Mouse (Mus musculus) liver (tissue): ENCODE results near the gene Pdcd5.

Source experiments
- DNase-seq: peaks from one replicate; pipeline ENCODE4 v3.0.0-alpha.2; 2020; ENCODE audit warnings: mixed read lengths

Pdcd5 gene

DNA sequence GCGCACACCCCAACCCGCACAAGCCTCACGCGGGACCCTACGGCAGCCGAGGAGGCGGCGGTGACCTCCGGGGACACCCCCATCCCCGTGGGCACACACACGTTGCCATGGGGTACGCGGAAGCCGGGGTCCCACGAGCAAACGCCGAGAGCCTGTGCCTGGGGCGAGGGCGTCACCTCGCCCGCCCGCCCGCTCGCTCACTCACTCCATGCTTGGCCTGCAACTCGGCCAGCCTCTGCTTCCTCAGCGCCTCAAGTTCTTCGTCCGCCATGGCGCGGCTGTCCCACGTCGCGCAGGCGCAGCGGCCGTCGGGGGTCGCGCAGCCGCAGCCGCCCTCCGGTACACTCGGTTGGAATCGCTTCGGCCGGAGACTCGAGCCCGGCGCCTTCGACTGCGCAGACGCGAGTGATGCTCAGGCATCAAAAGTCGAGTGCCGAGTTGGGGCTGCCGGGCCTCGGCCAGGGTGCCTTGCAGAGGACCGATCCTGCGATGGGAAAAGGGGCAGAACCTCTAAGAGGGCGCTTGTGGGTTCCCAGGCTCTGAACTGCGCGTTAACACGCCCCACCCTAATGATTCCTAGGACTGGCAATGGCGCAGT lies at the start of gene Pdcd5:
TSS of gene Pdcd5 (minus strand) at position 421 of the 598 bp plus-strand sequence.
- peak; percentile 94 for DNase-seq

DNA sequence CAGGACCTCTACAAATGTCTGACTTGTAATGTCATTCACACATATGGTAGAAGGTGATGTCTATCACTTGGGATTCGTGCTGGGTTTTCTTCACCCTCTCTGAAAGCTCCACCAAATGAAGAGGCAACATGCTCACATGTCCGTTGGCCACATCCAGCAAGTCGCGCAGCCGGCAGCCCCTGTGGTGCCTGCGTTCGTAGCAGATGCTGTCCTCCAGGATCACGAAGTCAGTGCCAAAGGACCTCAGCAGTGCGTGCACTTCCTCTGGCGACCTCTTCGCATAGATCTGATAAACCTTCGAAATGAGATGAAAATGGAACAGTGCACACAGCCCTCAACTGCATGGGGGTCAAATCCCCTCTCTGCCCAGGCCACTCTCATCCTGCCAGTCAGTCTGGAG lies 45.3 kb upstream of the Pdcd5 start:
- no peak for DNase-seq

DNA sequence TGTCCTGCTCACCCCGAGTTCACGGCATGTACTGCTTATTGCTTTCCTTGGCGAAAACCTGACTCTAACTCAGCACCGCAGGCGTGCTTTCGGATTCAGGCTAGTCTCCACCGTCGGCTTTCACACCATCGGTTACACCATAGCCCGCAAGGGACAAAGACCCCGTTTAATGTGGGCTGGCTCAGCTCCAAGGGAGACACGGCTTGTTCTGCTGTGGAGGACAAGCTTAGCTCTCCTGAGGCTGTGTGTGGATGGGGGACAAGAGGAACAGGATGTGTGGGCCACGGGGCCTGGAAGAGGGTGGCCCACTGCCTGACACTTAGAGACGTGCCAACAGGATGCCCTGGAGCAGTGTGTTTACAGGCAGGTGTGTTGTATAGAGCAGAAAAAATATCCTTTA lies 44.8 kb upstream of the Pdcd5 start:
- no peak for DNase-seq

DNA sequence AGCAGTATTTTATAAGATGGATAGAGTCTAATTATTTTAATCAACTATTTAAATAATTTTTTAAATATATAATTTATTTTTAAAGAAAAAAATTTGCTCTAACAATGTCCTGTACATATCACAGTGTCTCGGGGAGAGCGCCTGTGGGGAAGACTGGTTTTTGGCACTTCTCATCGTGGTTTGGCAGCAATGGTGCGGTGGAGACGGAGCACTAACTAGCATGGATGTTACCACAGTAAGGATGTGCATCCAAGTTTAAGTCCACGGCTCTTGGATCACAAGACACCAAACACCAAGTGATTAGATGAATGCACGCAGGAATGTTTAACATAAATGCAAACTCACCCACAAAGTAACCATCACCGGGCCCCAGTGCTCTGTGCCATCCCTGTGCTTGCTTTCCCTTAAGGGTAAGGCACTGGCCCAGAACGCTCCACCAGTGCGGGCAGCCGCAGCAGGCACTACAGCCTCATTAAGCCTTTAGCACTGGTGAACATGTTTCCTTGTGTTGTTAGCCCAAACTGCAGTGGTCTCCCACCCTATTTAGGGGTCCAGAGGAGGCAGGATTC lies 41.5 kb upstream of the Pdcd5 start:
- DNase-seq = no peak

DNA sequence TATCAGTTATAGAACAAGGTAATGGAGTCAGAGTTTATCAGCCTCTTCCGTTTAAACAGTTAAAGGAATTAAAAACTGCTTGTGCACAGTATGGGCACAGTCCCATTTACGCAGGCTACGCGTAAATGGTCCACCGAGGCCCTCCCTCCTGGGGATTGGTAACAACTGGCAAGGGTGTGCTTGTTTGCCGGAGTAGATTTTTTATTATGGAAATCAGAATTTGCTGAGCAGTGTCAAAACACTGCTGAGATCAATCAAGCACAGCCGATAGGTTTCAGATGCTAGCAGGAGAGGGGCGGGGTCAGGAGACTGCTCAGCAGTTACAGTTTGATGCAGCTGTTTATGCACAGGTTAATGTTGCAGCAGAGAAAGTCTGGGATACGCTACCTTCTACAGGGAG lies 41.0 kb upstream of the Pdcd5 start:
- no peak for DNase-seq

DNA sequence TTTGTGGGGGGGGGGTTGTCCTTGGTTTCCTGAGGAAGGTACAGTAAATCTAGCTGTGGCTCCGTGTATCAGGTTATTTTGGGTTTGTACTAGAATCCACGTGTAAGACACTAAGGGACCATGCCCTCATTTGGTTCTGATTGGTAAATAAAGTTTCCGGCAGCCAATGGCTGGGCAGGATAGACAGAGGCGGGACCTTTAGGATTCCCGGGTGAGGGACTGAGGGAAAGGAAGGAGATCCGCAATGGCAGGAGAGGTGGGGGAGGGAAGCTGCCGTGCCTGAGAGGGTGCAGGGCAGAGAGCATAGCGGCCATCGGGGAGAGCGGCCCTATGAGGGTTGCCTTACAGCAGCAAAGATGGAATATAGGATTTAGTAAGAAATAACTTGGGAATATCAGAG lies 39.9 kb upstream of the Pdcd5 start:
- peak; percentile 13 for DNase-seq

DNA sequence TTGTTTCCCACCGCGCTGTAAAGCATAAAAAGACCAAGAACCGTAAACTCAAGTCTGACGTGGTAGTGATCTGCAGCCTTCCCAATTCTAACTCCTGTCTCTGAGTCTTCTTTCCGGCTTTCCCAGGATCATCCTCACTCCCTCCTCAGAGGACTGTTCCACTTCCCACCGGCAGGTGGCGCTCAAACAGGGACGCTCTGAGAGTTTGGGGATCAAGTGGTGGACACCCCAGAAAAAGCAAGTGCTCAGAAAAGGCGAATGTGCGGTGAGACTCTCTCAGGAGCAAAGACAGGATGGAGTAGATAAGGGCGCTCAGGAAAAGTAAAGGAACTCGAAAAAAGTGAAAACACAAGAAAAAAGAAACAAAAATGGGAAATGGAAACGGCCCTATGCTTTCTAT lies 39.4 kb upstream of the Pdcd5 start:
- DNase-seq = peak; percentile 59

DNA sequence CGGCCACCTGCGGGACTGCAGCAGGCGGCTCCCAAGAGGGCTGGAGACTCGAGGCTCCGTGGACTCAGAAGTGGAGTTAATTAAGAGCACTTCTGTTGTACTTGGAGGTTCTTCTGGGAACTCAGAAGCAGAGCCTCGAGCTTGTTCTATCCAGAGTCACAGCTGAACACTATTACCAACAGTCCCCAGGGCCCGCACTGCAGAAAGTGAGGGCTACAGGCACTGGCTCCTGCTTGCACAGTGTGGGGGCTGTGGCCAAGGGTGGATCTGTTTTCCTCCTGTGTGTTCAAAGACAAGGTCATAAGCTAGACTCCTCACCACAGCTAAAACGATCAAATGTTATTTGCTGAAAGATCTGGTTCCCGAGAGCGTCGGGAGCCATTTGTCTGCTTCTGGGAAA lies 38.9 kb upstream of the Pdcd5 start:
- no peak for DNase-seq

DNA sequence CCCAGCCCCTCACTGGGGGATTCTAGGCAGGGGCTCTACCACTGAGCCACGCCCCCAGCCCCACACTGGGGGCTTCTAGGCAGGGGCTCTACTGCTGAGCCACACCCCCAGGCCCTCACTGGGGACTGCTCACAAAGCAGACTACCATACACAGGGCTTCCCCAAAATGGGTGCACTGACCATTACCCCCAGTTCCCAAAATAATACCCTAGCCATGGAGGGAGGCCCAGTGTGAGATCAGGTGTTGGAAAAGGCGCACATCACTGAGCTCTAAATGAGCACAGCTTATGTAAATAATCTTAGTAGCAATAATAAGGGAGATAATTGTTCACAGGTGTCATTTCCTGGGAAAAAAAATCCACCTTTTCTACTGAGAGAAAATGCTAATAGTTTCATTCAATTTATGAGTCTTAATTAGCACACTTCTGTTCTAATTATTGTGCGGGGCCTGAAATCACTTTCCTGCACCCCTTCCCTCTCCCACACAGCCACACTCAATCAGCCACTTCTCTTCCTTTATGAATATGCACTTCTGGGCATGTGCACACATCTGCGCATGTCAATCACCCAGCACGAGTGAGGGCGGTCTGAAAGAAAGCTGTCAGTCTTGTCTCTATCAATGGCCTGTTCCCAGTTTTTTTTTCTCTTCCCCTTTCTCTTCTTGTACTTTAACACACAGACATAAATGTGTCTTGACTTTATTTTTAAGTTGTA lies 36.2 kb upstream of the Pdcd5 start:
- DNase-seq = no peak

DNA sequence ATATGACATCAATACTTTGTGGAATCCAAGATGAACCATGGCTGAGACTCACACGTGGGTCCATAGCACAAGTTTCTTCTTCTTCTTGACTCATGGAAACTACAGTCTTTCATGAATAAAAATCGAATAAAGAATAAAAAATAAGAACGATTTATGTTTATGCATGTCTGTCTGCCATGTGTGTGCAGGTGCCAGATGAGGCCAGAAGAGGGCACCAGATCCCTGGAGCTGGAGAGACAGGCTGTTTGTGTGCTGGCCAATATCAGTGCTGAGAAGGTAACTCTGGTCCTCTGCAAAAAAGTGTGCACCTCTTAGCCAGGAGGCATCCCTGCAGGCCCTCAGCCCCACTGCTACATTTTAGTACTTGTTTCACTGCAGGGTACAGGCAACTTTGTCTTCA lies 34.2 kb upstream of the Pdcd5 start:
- no peak for DNase-seq

DNA sequence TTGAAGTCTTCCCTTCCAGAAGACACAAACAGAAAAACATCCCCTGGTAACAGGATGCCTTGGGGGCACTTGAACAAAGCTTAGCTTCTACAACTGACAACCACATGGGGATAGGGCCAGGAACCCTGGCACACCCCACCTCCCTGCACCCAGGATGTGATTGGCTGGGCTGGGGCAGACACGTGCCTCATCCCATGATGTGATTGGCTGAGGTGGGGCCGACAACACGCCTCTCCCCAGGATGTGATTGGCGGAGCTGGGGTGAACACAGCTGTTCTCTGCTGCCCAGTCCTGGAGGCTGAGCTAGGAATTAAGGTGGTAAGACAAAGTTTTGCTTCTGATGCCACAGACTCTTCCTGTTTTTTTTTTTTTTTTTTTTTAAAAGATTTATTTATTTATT lies 31.7 kb upstream of the Pdcd5 start:
- DNase-seq = no peak

DNA sequence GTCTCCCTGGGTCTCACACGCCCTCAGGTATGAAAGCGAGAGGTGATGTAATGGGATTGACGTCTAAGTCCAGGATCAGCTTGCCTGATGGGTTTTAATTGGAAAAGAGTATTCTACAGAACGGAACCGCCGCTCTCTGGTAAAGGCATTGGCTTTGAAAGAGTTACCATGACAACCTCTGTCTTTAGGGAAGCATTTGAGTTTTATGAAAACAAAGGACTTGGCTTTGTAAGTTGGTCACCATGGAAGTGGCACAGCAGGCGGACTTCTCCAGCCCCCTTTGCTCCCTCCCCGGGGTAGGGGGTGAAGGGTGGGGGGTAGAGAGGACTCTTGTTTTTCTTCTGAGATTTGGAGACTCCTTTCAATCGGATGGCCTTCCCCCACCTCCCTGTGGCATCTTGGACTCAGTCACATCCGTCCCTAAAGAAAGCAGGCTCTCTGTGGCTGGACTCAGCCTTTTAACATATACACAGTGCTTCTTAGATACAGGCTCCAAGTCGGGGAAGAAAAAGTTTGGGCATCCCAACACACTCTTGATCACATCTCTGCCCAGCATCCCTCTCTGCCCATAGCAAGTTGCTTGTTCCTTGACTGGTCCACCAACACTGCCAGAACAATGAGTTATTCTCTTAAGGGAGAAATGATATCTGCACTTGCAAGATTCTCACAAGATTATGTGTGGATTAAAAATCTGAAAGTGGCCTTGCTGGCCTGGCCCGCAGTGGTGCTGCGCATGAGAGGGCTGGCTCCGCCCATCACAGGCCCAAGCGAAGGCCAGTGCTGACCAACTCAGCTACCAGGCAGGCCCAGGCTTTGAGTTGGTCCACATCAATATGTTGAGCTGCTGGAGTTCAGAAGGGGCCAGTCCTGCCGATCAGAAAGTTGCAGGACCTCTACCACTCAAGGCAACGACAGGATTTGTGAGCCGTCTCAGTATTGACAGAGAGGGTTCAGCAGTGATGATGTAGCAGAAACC lies 21.0 kb upstream of the Pdcd5 start:
- DNase-seq = no peak

DNA sequence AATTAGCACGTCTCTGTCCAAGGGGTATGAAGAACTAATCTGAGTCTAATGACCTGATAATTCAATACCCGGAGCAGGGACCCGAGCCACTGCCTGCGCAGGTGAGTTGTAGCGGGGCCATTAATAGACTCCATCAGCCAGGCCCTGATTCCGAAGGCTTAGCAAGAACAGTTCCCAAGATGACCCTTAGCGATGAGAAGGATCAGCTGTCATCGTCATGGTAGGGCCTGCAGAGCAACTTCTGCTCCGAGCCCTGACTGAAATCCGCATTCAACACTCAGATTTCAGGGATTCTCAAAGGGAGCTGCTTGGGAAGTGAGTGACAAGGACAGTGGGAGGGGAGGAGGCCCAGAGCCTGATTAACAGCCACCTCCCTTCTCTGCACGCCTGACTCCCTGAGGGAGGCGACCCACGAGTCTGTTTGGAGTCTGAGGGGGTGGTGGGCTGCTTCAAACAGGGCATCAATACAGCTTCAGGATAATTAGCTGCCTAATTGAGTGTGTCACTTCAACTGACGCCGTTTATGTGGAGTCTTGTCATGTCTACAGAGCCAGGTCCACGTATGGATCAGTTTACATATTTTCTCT lies 16.6 kb upstream of the Pdcd5 start:
- no peak for DNase-seq

DNA sequence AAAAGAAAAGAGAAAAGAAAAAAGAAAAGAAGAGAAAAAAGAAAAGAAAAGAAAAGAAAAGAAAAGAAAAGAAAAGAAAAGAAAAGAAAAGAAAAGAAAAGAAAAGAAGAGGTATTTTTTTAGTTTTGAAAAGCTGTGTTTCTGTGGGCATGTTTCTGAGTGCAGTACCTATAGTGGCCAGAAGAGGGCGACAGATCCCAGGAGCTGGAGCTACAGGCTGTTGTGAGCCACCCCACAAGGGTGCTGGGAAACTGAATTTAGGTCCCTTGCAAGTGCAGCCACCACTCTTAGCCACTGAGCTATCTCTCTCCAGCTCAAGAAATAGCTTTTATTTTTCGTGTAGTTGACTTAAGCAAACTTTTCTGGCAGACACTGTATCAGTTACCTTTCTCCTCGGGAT lies 11.9 kb upstream of the Pdcd5 start:
- DNase-seq = peak; percentile 58

DNA sequence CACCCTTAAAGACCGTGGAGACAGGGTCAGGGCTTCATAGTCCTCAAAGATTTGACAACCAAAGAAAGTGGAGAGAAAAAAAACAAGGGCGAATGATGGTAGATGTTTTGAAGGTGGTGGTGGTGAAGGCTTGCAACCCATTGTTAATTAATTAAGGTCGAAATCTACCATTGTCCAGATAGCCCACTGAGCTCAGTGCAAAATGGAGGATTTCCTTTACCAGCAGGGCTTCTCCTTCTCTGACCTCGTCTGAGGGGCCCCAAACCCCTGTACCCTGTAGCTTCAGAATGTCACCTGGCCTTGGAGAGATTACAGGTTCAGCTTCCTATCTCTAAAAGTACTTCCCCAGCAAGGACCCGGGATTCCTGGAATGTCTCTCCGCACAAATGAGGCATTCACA lies 10.5 kb upstream of the Pdcd5 start:
- DNase-seq = no peak

DNA sequence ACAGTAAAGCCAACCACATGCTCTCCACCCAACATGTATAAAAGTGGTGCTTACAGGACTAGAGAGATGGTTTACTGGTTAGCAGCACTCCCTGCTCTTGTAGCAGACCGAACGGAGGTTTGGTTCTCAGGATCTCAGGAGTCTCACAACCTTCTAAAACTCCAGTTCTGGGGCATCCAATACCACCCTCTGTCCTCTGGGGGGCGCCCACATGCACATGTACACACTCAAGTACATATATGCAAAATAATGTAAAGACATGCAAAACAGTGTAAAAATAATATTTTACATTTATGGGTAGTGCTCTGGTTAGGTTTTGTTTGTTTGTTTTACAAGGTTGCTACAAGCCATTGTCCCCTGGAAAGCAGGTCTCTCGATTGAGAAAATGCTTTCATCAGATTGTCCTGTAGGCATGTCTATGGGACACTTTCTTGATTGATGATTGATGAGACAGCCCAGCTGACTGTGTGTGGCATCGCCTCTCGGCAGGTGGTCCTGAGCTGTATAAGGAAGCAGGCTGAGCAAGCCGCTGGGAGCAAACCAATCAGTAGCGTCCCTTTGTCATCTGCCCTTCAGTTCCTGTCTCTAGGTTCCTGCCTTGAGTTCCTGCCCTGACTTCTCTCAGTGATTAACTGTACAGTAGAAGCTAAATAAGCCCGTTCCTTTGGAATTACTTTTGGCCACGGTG lies 4.4 kb upstream of the Pdcd5 start:
- DNase-seq = peak; percentile 29

DNA sequence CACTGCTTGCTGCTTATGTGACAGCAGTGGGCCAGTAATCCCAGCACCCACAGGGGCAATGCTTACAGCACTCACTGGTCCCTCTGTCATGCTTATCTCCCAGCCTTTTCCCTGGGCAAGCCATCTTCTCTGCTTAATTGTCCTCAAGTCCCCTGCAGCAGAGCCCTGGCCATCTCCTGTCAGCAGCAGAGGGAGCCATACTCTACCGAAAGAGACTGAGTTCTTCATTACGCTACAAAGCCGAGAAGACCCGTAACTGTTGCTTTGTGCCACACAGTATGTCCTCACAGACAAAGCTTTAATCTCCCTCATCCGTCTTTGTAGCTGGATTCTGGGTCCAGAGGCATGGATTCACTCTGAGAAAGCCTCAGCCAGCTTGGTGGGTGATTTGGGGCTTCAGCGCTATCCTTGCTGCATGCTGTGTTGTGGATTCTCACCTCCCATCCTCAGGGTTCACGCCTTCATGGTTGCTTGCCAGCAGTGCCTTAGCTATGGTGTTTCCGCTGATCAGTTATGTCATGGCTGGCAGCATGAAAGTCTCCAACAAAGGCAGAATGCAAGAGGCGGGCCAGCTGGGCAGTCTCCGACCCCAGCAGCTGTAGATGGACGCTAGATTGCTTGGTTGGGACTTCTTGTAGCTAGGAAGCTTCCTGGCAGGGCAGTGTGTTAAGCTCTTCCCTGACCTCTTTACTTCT lies 3.5 kb upstream of the Pdcd5 start:
- DNase-seq = no peak

DNA sequence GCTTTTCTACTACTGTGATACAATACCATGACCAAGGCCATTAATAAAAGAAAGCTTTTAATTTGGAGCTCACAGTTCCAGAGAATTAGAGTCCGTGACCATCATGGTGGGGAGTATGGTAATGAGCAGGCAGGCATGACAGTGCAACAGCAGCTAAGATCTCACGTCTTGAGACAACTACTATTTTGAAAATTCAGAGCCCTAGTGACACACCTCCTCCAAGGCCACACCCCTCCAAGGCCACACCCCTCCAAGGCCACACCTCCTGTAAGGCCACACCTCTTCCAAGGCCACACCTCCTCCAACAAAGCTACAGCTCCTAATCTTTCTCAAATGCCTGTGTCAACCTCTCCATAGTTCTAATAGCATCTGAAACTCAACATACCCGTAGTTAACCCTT lies 1.8 kb upstream of the Pdcd5 start:
- peak; percentile 80 for DNase-seq

DNA sequence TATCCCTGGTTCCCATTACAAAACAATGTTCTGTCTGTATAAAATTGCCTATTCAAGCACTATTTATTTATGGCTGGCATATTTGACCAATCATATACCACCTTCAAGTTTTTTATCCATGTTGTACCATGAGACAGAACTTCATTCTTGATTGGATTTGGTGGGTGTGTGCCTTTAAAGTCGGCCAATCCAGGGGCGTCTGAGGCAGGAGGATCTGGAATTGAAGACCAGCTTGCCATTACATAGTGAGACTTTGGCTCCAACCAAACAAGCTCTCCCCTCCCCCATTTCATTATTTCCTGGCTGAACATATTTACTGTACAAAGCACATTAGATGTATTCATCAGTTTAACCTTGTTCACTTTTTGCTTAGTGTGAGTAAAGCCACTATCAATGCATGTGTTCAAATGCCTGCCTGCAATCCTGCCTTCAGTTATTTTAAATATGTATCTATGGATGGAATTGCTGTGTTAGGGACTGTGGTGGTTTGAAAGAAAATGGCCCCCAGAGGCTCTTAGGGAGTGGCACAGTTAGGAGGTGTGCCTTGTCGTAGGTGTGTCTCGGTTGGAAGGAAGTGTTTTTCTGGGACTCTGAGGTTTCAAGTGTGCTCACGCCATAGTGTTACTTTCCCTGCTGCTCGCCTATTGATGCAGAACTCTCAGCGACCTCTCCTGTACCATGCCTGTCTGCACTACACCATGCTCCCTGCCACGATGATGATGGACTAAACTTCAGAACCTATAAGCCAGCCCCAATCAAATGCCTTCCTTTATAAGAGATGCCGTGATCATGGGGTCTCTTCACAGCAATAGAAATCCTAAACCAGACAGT lies 1.1 kb upstream of the Pdcd5 start:
- no peak for DNase-seq

DNA sequence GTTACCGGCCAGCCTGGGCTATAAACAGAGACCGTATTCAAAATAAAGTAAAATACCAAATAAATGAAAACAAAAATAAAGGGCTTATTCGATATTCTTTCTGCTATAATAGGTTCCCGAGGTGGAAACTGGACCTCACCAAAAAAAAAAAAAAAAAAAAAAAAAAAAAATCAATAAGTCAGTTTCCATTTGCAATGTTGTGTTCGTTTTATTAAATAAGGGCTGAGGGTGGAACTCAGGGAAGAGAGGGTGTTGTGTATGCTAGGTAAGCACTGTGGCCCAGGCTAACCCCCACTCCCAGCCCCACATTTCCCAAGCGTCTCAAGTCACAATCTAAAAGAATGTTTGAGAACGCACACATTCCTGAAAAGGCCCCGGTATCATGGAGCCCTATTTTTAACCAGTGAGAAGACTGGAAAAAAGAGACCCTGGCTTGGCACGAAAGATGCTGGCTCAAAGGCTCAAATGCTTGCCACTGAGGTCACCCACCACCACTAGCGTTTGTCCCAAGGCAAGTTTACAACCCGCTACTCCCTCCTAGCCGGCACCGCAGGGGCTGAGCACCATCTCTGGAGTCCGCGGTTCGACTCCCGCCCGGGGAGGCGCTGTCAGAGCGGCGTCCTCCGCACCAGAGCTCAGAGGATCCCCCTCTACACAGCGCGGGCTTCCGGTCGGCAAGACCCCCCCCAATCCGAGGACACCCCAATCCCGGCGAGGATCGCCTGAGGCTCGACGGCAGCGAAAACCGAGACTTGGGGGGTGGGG lies 822 bp downstream of the Pdcd5 start:
- DNase-seq = peak; percentile 47
